Mouse (Mus musculus): Measurements from ENCODE around the gene Stox2. TPM values are rescaled to one million over a fixed set of nuclear protein-coding genes. Genes with fewer than 3 reads are reported as not detected.

The Stox2 gene
- polyA plus RNA-seq, 1 experiment = 219 TPM

GRCm38 (mm10) chr8:47412696-47413523, 33.3 kb downstream of the Stox2 start:
- H3K4me1 ChIP-seq (ENCODE audit: control insufficient read depth, insufficient read depth, low read length) = peaks cover 18% of the 10 kb centered on the region
- under 1% methylated on average over 81 of the region's 81 CpGs for WGBS
- peak overlapping the region; percentile 44 for H3K27ac ChIP-seq (ENCODE audit: insufficient read depth, low read depth, low read length)
- TF ChIP-seq CTCF (IDR thresholded peaks at IDR 0.05; ENCODE audit: insufficient read depth, low read depth, low read length) (no peak), POLR2A (IDR thresholded peaks at IDR 0.05; ENCODE audit: insufficient read depth, low read depth, low read length) (0 out of 2 replicates have a peak, but pooled peaks have one; percentile 4)
- H3K4me3 ChIP-seq (ENCODE audit: insufficient read depth, low read depth, low read length) = peak overlapping the region; percentile 63

GRCm38 (mm10) chr8:47411994-47412695, 34.0 kb downstream of the Stox2 start:
- TF ChIP-seq CTCF (IDR thresholded peaks at IDR 0.05; ENCODE audit: insufficient read depth, low read depth, low read length) (no peak), POLR2A (IDR thresholded peaks at IDR 0.05; ENCODE audit: insufficient read depth, low read depth, low read length) (0 out of 2 replicates have a peak, but pooled peaks have one; percentile 8)
- Histone ChIP-seq H3K27ac (ENCODE audit: insufficient read depth, low read depth, low read length) (peak overlapping the region; percentile 44), H3K4me1 (ENCODE audit: control insufficient read depth, insufficient read depth, low read length) (peaks cover 18% of the 10 kb centered on the region), H3K4me3 (ENCODE audit: insufficient read depth, low read depth, low read length) (peak overlapping the region; percentile 63)
- WGBS = 3% methylated on average over 43 of the region's 43 CpGs

- 18% methylated on average over 12 of the region's 12 CpGs for WGBS
- H3K4me3 ChIP-seq (ENCODE audit: insufficient read depth, low read depth, low read length) = 0 out of 2 replicates have a peak overlapping the region, but pooled peaks have one; percentile 15
- peaks cover 18% of the 10 kb centered on the region for H3K4me1 ChIP-seq (ENCODE audit: control insufficient read depth, insufficient read depth, low read length)
- no peak overlapping the region for H3K27ac ChIP-seq (ENCODE audit: insufficient read depth, low read depth, low read length)
- TF ChIP-seq CTCF (IDR thresholded peaks at IDR 0.05; ENCODE audit: insufficient read depth, low read depth, low read length) (no peak), POLR2A (IDR thresholded peaks at IDR 0.05; ENCODE audit: insufficient read depth, low read depth, low read length) (no peak)
Measured at GRCm38 (mm10) chr8:47411321-47411720, 34.8 kb downstream of the Stox2 start.

GRCm38 (mm10) chr8:47409061-47409460, 37.1 kb downstream of the Stox2 start:
- 31% methylated on average over 8 of the region's 8 CpGs for WGBS
- peaks cover 11% of the 10 kb centered on the region for H3K4me1 ChIP-seq (ENCODE audit: control insufficient read depth, insufficient read depth, low read length)

GRCm38 (mm10) chr8:47404852-47405251, 41.3 kb downstream of the Stox2 start:
- no peak for TF ChIP-seq POLR2A (IDR thresholded peaks at IDR 0.05; ENCODE audit: insufficient read depth, low read depth, low read length)

More at GRCm38 (mm10) chr8:47409061-47409460, 37.1 kb downstream of the Stox2 start:
- TF ChIP-seq CTCF (IDR thresholded peaks at IDR 0.05; ENCODE audit: insufficient read depth, low read depth, low read length) (no peak), POLR2A (IDR thresholded peaks at IDR 0.05; ENCODE audit: insufficient read depth, low read depth, low read length) (no peak)
- H3K4me3 ChIP-seq (ENCODE audit: insufficient read depth, low read depth, low read length) = peak overlapping the region; percentile 8
- H3K27ac ChIP-seq (ENCODE audit: insufficient read depth, low read depth, low read length) = no peak overlapping the region

GRCm38 (mm10) chr8:47392927-47393326, 53.2 kb downstream of the Stox2 start:
- 77% methylated on average over 7 of the region's 7 CpGs for WGBS
- no peak overlapping the region for H3K27ac ChIP-seq (ENCODE audit: insufficient read depth, low read depth, low read length)
- peaks cover 14% of the 10 kb centered on the region for H3K4me1 ChIP-seq (ENCODE audit: control insufficient read depth, insufficient read depth, low read length)
- H3K4me3 ChIP-seq (ENCODE audit: insufficient read depth, low read depth, low read length) = no peak overlapping the region
- TF ChIP-seq POLR2A (IDR thresholded peaks at IDR 0.05; ENCODE audit: insufficient read depth, low read depth, low read length) (no peak), CTCF (IDR thresholded peaks at IDR 0.05; ENCODE audit: insufficient read depth, low read depth, low read length) (no peak)

More at GRCm38 (mm10) chr8:47404852-47405251, 41.3 kb downstream of the Stox2 start:
- Histone ChIP-seq H3K4me3 (ENCODE audit: insufficient read depth, low read depth, low read length) (no peak overlapping the region), H3K4me1 (ENCODE audit: control insufficient read depth, insufficient read depth, low read length) (peaks cover 12% of the 10 kb centered on the region), H3K27ac (ENCODE audit: insufficient read depth, low read depth, low read length) (no peak overlapping the region)
- 79% methylated on average over 2 of the region's 2 CpGs for WGBS

- Histone ChIP-seq H3K4me1 (ENCODE audit: control insufficient read depth, insufficient read depth, low read length) (peaks cover 17% of the 10 kb centered on the region), H3K27ac (ENCODE audit: insufficient read depth, low read depth, low read length) (no peak overlapping the region), H3K4me3 (ENCODE audit: insufficient read depth, low read depth, low read length) (no peak overlapping the region)
- TF ChIP-seq CTCF (IDR thresholded peaks at IDR 0.05; ENCODE audit: insufficient read depth, low read depth, low read length) (no peak), POLR2A (IDR thresholded peaks at IDR 0.05; ENCODE audit: insufficient read depth, low read depth, low read length) (no peak)
- WGBS = 74% methylated on average over 18 of the region's 18 CpGs
Measured at GRCm38 (mm10) chr8:47392290-47392689, 53.9 kb downstream of the Stox2 start.

GRCm38 (mm10) chr8:47391844-47392243, 54.3 kb downstream of the Stox2 start:
- H3K27ac ChIP-seq (ENCODE audit: insufficient read depth, low read depth, low read length) = no peak overlapping the region
- WGBS = 91% methylated on average over 10 of the region's 10 CpGs
- no peak for TF ChIP-seq POLR2A (IDR thresholded peaks at IDR 0.05; ENCODE audit: insufficient read depth, low read depth, low read length)
- no peak for TF ChIP-seq CTCF (IDR thresholded peaks at IDR 0.05; ENCODE audit: insufficient read depth, low read depth, low read length)

GRCm38 (mm10) chr8:47389430-47389829, 56.7 kb downstream of the Stox2 start:
- no peak overlapping the region for H3K27ac ChIP-seq (ENCODE audit: insufficient read depth, low read depth, low read length)
- H3K4me3 ChIP-seq (ENCODE audit: insufficient read depth, low read depth, low read length) = no peak overlapping the region
- H3K4me1 ChIP-seq (ENCODE audit: control insufficient read depth, insufficient read depth, low read length) = peaks cover 25% of the 10 kb centered on the region
- TF ChIP-seq CTCF (IDR thresholded peaks at IDR 0.05; ENCODE audit: insufficient read depth, low read depth, low read length) = no peak
- no peak for TF ChIP-seq POLR2A (IDR thresholded peaks at IDR 0.05; ENCODE audit: insufficient read depth, low read depth, low read length)
- WGBS = 88% methylated on average over 3 of the region's 3 CpGs

More at GRCm38 (mm10) chr8:47391844-47392243, 54.3 kb downstream of the Stox2 start:
- Histone ChIP-seq H3K4me3 (ENCODE audit: insufficient read depth, low read depth, low read length) (no peak overlapping the region), H3K4me1 (ENCODE audit: control insufficient read depth, insufficient read depth, low read length) (peaks cover 20% of the 10 kb centered on the region)
